Mouse (Mus musculus) lung, adult 2 months (tissue): ENCODE measurements at regions not wholly inside any gene's neighbourhood (a gene's known extent, or its start where the extent isn't known, plus 50 kb on each side); places are given as distances from the start of the nearest gene placed in this dataset.

Experiments
- DNase-seq: peaks from one replicate; pipeline ENCODE4 v3.0.0; 2022
- H3K4me1 ChIP-seq: fragments of 200-500 bp; 2 replicates; pipeline ENCODE4 v1.6.1; 2011; ENCODE audit warnings: low read length; ENCODE audit not compliant: control insufficient read depth, insufficient read depth
- H3K4me3 ChIP-seq: fragments of 200-500 bp; replicated peaks from 2 replicates; pipeline ENCODE3; 2011; ENCODE audit warnings: low read depth, mild to moderate bottlenecking, control low read depth, low read length; ENCODE audit errors: extremely low read depth
- CTCF ChIP-seq: fragments of 200-500 bp; IDR thresholded peaks from 2 replicates; pipeline ENCODE4 v1.5.1; 2011; ENCODE audit warnings: mild to moderate bottlenecking, low read length, control low read depth; ENCODE audit not compliant: insufficient read depth
- POLR2A ChIP-seq: fragments of 200-500 bp; IDR thresholded peaks from 2 replicates; pipeline ENCODE4 v1.6.1; 2011; ENCODE audit warnings: low read depth, mild to moderate bottlenecking, control low read depth, low read length, borderline replicate concordance; ENCODE audit errors: extremely low read depth
- WGBS: fragments of 180-500 bp; shearing (Covaris S2); methylation state at CpG from one replicate; pipeline ENCODE4 v1.1.7; 2018; 5-methylcytosine and 5-hydroxymethylcytosine counted together

- DNase-seq: peak; percentile 46
- 29% methylated on average over 8 of the region's 8 CpGs for WGBS
- Histone ChIP-seq H3K4me1 (peaks cover 2% of the 10 kb centered on the region; the same call in 1 of the 2 replicates), H3K4me3 (no peak overlapping the region)
- no peak for TF ChIP-seq CTCF
Measured at GRCm38 (mm10) chr6:140368354-140369069, 55.3 kb upstream of the Plekha5 start.

DNA sequence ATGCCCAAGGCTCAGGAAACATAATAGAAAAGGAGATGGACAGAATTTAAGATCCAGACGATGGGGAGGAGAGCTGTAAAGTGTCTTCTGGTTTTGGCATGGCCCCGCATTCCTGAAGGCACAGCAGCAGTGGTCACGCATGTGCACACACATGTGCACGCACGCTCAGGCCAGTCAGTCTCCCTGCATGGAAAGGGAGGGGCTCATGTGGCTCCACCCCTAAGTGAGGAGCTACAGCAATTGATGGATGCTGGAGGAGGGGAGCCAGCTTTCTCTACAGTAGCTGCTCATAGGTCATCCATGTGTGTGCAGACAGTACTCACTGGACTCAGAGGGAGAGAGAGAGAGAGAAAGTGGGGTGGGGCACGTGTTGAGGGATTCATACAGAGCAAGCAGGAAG, 56.6 kb upstream of the Plekha5 start:
- H3K4me3 ChIP-seq: no peak overlapping the region
- no peak for TF ChIP-seq POLR2A
- TF ChIP-seq CTCF: no peak
- 85% methylated on average over 6 of the region's 6 CpGs for WGBS

DNA sequence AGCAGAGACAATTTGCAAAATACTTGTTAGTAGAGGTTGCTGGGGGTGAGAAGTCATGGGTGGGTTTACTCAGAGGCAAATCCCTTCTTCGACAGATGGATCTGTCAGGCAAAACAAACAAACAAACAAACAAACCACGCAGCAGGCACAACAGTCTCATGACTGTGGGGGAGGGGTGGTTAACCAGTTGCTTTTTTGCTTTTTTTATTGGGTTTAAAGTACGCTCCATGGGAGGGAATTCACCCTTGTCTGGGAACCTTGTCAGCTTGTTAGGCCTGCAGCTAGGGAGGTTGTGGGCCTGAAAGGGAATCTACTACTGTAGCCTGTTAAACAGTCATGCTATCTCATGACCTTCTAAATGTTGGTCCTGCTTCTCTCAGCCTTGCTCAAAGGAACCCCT, 57.1 kb upstream of the Plekha5 start:
- Histone ChIP-seq H3K4me3 (no peak overlapping the region), H3K4me1 (peaks cover 2% of the 10 kb centered on the region; the same call in 1 of the 2 replicates)
- DNase-seq: no peak
- 46% methylated on average over 3 of the region's 3 CpGs for WGBS
- no peak for TF ChIP-seq CTCF
- no peak for TF ChIP-seq POLR2A

More for the DNA sequence above, 56.6 kb upstream of the Plekha5 start:
- H3K4me1 ChIP-seq: peaks cover 2% of the 10 kb centered on the region; the same call in 1 of the 2 replicates
- no peak for DNase-seq

- Histone ChIP-seq H3K4me3 (no peak overlapping the region), H3K4me1 (no peaks in the 10 kb centered on the region)
- DNase-seq: no peak
- 71% methylated on average over 4 of the region's 4 CpGs for WGBS
- no peak for TF ChIP-seq POLR2A
- TF ChIP-seq CTCF: no peak
Measured at GRCm38 (mm10) chr6:140360996-140361395, 62.9 kb upstream of the Plekha5 start.

DNA sequence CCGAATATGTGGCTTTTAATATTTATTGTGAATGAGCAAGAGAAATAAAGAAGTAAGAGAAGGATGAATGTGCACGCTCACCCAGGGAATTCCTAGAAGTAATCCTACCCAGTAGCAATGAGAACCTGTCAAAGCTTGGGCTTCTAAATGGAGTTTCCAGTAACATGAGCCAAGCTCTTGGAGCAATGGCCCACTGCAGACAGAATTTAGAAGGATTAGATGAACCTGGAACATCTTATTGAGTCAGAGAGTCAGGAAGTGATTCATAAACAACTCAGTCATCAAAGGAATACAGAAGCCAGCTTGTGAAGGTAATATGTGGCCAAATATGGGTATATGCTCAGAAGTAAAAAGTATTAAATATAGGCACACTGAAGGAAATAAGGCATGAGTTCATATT, 66.0 kb upstream of the Plekha5 start:
- 77% methylated on average over 2 of the region's 2 CpGs for WGBS
- Histone ChIP-seq H3K4me1 (peaks cover 5% of the 10 kb centered on the region), H3K4me3 (no peak overlapping the region)
- TF ChIP-seq CTCF (no peak), POLR2A (no peak)
- DNase-seq: no peak

DNA sequence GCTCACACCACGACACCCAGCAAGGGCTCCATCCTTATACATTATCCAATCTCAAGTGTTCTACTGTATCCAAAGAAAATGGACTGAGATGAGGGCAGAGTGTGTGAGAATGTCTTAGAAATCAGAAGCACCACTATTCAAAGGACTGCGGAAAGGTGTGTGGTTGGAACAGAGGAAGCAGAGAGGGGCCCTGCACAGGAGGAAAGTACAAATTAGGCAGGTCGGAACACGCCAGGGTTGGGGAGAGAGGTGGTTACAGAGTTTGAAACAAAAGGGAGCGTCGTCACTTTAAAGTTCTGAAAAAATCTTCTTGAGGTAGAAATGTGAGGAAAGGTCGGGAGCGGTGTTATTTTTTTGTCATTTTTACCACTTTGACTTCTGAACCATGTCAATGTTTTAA, 66.6 kb upstream of the Plekha5 start:
- no peak for DNase-seq
- 73% methylated on average over 8 of the region's 8 CpGs for WGBS
- TF ChIP-seq CTCF (no peak), POLR2A (no peak)
- Histone ChIP-seq H3K4me3 (no peak overlapping the region), H3K4me1 (peaks cover 5% of the 10 kb centered on the region)

DNA sequence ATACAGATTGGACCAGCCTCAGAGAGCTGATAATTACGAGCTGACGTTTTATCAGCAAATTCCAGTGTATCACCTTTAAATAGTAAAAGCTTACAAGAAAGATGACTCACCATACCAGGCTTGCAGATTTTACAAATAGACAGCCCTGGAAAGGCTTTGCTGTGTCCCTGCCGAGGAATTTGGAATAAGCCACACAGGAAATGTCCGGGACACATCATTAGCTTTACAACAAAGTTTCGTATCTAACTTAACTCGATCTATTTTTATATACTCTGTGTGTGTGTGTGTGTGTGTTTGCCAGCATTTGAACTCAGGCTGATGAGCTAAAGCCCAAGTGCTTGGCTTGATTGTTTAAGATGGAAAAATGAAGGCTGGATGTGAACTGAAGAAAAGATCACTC, 69.8 kb upstream of the Plekha5 start:
- DNase-seq: no peak
- no peak for TF ChIP-seq CTCF
- TF ChIP-seq POLR2A: no peak
- Histone ChIP-seq H3K4me3 (no peak overlapping the region), H3K4me1 (peaks cover 5% of the 10 kb centered on the region)
- 21% methylated on average over 6 of the region's 6 CpGs for WGBS

- Histone ChIP-seq H3K4me1 (peaks cover 5% of the 10 kb centered on the region), H3K4me3 (no peak overlapping the region)
- no peak for DNase-seq
- no peak for TF ChIP-seq POLR2A
- no peak for TF ChIP-seq CTCF
- WGBS: 37% methylated on average over 6 of the region's 6 CpGs
Measured at GRCm38 (mm10) chr6:140353610-140354009, 70.2 kb upstream of the Plekha5 start.

- 74% methylated on average over 6 of the region's 6 CpGs for WGBS
- no peak for DNase-seq
- Histone ChIP-seq H3K4me1 (peaks cover 5% of the 10 kb centered on the region), H3K4me3 (no peak overlapping the region)
- TF ChIP-seq CTCF (no peak), POLR2A (no peak)
Measured at GRCm38 (mm10) chr6:140351365-140352095, 72.3 kb upstream of the Plekha5 start.

- 88% methylated on average over 16 of the region's 16 CpGs for WGBS
- DNase-seq: no peak
- H3K4me1 ChIP-seq: peaks cover 3% of the 10 kb centered on the region
- TF ChIP-seq POLR2A (no peak), CTCF (no peak)
- H3K4me3 ChIP-seq: no peak overlapping the region
Measured at GRCm38 (mm10) chr6:140348578-140348977, 75.3 kb upstream of the Plekha5 start.
